Mouse (Mus musculus) ovary, postnatal 14 days (tissue): ENCODE measurements at regions not wholly inside any gene's neighbourhood (a gene's known extent, or its start where the extent isn't known, plus 50 kb on each side); places are given as distances from the start of the nearest gene placed in this dataset.

Source experiments
- DNase-seq: peaks from one replicate; pipeline ENCODE4 v3.0.0; 2022; ENCODE audit warnings: low spot score

GRCm38 (mm10) chr17:45790959-45791520 is 57.4 kb upstream of the 1600014C23Rik start:
- DNase-seq, result no peak

- DNase-seq, result no peak
Observed at GRCm38 (mm10) chr17:45789777-45790176, 56.1 kb upstream of the 1600014C23Rik start.

- no peak for DNase-seq
Observed at GRCm38 (mm10) chr17:45784905-45785304, 51.3 kb upstream of the 1600014C23Rik start.

- no peak for DNase-seq
Observed at GRCm38 (mm10) chr17:45784496-45784895, 50.9 kb upstream of the 1600014C23Rik start.
